Mouse (Mus musculus): ENCODE measurements around the gene Gm45208. TPM values are rescaled to one million over a fixed set of nuclear protein-coding genes. Genes with fewer than 3 reads are reported as not detected.
"Not testable (repeated sequence)": the region's sequence is repeated elsewhere in the genome, so short reads cannot be mapped to it uniquely, and the experiment has no call there.

Gm45208 gene
- polyA plus RNA-seq, 1 experiment from 2014 or later, result not detected

GRCm38 (mm10) chrX:7728922-7729265 is 6.8 kb downstream of the Gm45208 start:
- 29% methylated on average over 4 of the region's 4 CpGs for WGBS
- peak overlapping the region; percentile 40 for H3K4me3 ChIP-seq
- no peak for ATAC-seq (ENCODE audit: low FRiP score, low read depth)
- peak overlapping the region; percentile 59 for H3K4me2 ChIP-seq (replicated peaks)
- H3K27ac ChIP-seq, result no peak overlapping the region
- H3K9me3 ChIP-seq, result no peaks in the 10 kb centered on the region
- peaks cover 15% of the 10 kb centered on the region for H3K36me3 ChIP-seq
- peak overlapping the region; percentile 55 for H3K9ac ChIP-seq
- H3K4me1 ChIP-seq, result no peaks in the 10 kb centered on the region; the same call in 1 of the 2 replicates
- no peaks in the 10 kb centered on the region for H3K27me3 ChIP-seq (replicated peaks)

GRCm38 (mm10) chrX:7733571-7734156 is 11.6 kb downstream of the Gm45208 start:
- H3K36me3 ChIP-seq, result no peaks in the 10 kb centered on the region

GRCm38 (mm10) chrX:7739336-7740081 is 17.5 kb downstream of the Gm45208 start:
- WGBS, result 77% methylated on average over 14 of the region's 14 CpGs
- H3K27ac ChIP-seq, result no peak overlapping the region
- no peak overlapping the region for H3K4me3 ChIP-seq
- no peaks in the 10 kb centered on the region for H3K27me3 ChIP-seq (replicated peaks)
- H3K9me3 ChIP-seq, result no peaks in the 10 kb centered on the region
- H3K9ac ChIP-seq, result no peak overlapping the region
- H3K4me2 ChIP-seq (replicated peaks), result no peak overlapping the region
- ATAC-seq (ENCODE audit: low FRiP score, low read depth), result no peak
- no peaks in the 10 kb centered on the region for H3K36me3 ChIP-seq
- H3K4me1 ChIP-seq, result no peaks in the 10 kb centered on the region

More at GRCm38 (mm10) chrX:7733571-7734156, 11.6 kb downstream of the Gm45208 start:
- no peak overlapping the region for H3K9ac ChIP-seq
- H3K27me3 ChIP-seq (replicated peaks), result no peaks in the 10 kb centered on the region
- H3K27ac ChIP-seq, result no peak overlapping the region
- H3K4me1 ChIP-seq, result no peaks in the 10 kb centered on the region; the same call in 1 of the 2 replicates
- H3K4me2 ChIP-seq (replicated peaks), result no peak overlapping the region
- ATAC-seq (ENCODE audit: low FRiP score, low read depth), result no peak; the same call in 1 of the 2 replicates
- no peak overlapping the region for H3K4me3 ChIP-seq
- 29% methylated on average over 26 of the region's 26 CpGs for WGBS
- H3K9me3 ChIP-seq, result no peaks in the 10 kb centered on the region

- H3K4me2 ChIP-seq (replicated peaks), result no peak overlapping the region
- no peaks in the 10 kb centered on the region for H3K4me1 ChIP-seq
- H3K27ac ChIP-seq, result no peak overlapping the region
- H3K9me3 ChIP-seq, result no peaks in the 10 kb centered on the region
- ATAC-seq (ENCODE audit: low FRiP score, low read depth), result no peak
- no peaks in the 10 kb centered on the region for H3K36me3 ChIP-seq
- 77% methylated on average over 10 of the region's 10 CpGs for WGBS
- no peak overlapping the region for H3K4me3 ChIP-seq
- no peak overlapping the region for H3K9ac ChIP-seq
- no peaks in the 10 kb centered on the region for H3K27me3 ChIP-seq (replicated peaks)
Measured at GRCm38 (mm10) chrX:7740082-7740819, 18.2 kb downstream of the Gm45208 start.

GRCm38 (mm10) chrX:7741103-7741502 is 19.1 kb downstream of the Gm45208 start:
- H3K27ac ChIP-seq, result no peak overlapping the region
- no peak overlapping the region for H3K9ac ChIP-seq
- no peak overlapping the region for H3K4me2 ChIP-seq (replicated peaks)
- no peaks in the 10 kb centered on the region for H3K4me1 ChIP-seq
- no peaks in the 10 kb centered on the region for H3K27me3 ChIP-seq (replicated peaks)
- H3K4me3 ChIP-seq, result no peak overlapping the region
- WGBS, result 81% methylated on average over 5 of the region's 5 CpGs
- H3K36me3 ChIP-seq, result no peaks in the 10 kb centered on the region
- ATAC-seq (ENCODE audit: low FRiP score, low read depth), result no peak
- no peaks in the 10 kb centered on the region for H3K9me3 ChIP-seq

GRCm38 (mm10) chrX:7743470-7743869 is 21.4 kb downstream of the Gm45208 start:
- Histone ChIP-seq H3K9ac (no peak overlapping the region), H3K27ac (no peak overlapping the region), H3K9me3 (no peaks in the 10 kb centered on the region), H3K4me3 (no peak overlapping the region), H3K4me2 (replicated peaks) (no peak overlapping the region), H3K36me3 (no peaks in the 10 kb centered on the region), H3K27me3 (replicated peaks) (no peaks in the 10 kb centered on the region), H3K4me1 (no peaks in the 10 kb centered on the region)
- ATAC-seq (ENCODE audit: low FRiP score, low read depth), result no peak
- WGBS, result 61% methylated on average over 5 of the region's 5 CpGs

GRCm38 (mm10) chrX:7744940-7745339 is 22.9 kb downstream of the Gm45208 start:
- Histone ChIP-seq H3K27ac (no peak overlapping the region), H3K4me2 (replicated peaks) (no peak overlapping the region), H3K9ac (no peak overlapping the region), H3K4me3 (no peak overlapping the region), H3K27me3 (replicated peaks) (no peaks in the 10 kb centered on the region), H3K9me3 (no peaks in the 10 kb centered on the region), H3K4me1 (no peaks in the 10 kb centered on the region), H3K36me3 (no peaks in the 10 kb centered on the region)
- no peak for ATAC-seq (ENCODE audit: low FRiP score, low read depth)
- WGBS, result 73% methylated on average over 1 of the region's 1 CpGs

- Histone ChIP-seq H3K27ac (no peak overlapping the region), H3K9ac (no peak overlapping the region), H3K27me3 (replicated peaks) (no peaks in the 10 kb centered on the region), H3K4me3 (no peak overlapping the region), H3K36me3 (no peaks in the 10 kb centered on the region), H3K9me3 (no peaks in the 10 kb centered on the region), H3K4me2 (replicated peaks) (no peak overlapping the region), H3K4me1 (no peaks in the 10 kb centered on the region)
- no peak for ATAC-seq (ENCODE audit: low FRiP score, low read depth)
- WGBS, result 85% methylated on average over 8 of the region's 8 CpGs
Measured at GRCm38 (mm10) chrX:7745429-7745828, 23.4 kb downstream of the Gm45208 start.

- Histone ChIP-seq H3K36me3 (no peaks in the 10 kb centered on the region), H3K9me3 (no peaks in the 10 kb centered on the region), H3K9ac (peak within 1 kb of the TSS; percentile 69), H3K27ac (no peak within 1 kb of the TSS), H3K27me3 (replicated peaks) (no peaks in the 10 kb centered on the region), H3K4me3 (peak within 1 kb of the TSS; percentile 62), H3K4me1 (no peaks in the 10 kb centered on the region), H3K4me2 (replicated peaks) (peak within 1 kb of the TSS; percentile 62)
- ATAC-seq (ENCODE audit: low FRiP score, low read depth), result peak; percentile 84
- WGBS, result 8% methylated on average over 40 of the region's 56 CpGs
Measured at GRCm38 (mm10) chrX:7750432-7751116, 28.5 kb downstream of the Gm45208 start, which contains the start of gene Ccdc120. Ccdc120 (minus strand) TSS chrX:7750905.

- H3K27me3 ChIP-seq (replicated peaks); H3K36me3 ChIP-seq; H3K9me3 ChIP-seq; H3K4me2 ChIP-seq (replicated peaks); H3K4me3 ChIP-seq; H3K9ac ChIP-seq; H3K27ac ChIP-seq; H3K4me1 ChIP-seq: not testable (repeated sequence)
- ATAC-seq (ENCODE audit: low FRiP score, low read depth), result 0 out of 2 replicates have a peak, but pooled peaks have one; percentile 30
- WGBS, result 15% methylated on average over 3 of the region's 3 CpGs
Measured at GRCm38 (mm10) chrX:7753627-7754026, 31.6 kb downstream of the Gm45208 start.

- Histone ChIP-seq H3K9me3 (no peaks in the 10 kb centered on the region), H3K4me2 (replicated peaks) (peak within 1 kb of the TSS; percentile 69), H3K27ac (no peak within 1 kb of the TSS; the same call in 1 of the 2 replicates), H3K4me1 (peaks cover 9% of the 10 kb centered on the region; the same call in 1 of the 2 replicates), H3K36me3 (peaks cover 9% of the 10 kb centered on the region; the same call in 1 of the 2 replicates), H3K4me3 (peak within 1 kb of the TSS; percentile 57), H3K27me3 (replicated peaks) (no peaks in the 10 kb centered on the region), H3K9ac (peak within 1 kb of the TSS; percentile 60)
- 16% methylated on average over 37 of the region's 38 CpGs for WGBS
- ATAC-seq (ENCODE audit: low FRiP score, low read depth), result peak; percentile 95
Measured at GRCm38 (mm10) chrX:7762137-7762920, 40.3 kb downstream of the Gm45208 start, which contains the start of gene Tfe3. Tfe3 (plus strand) TSS chrX:7762560.

Data from neural tube, embryonic 12.5 days (tissue).